ENCODE assay signal across 10 mouse cellular contexts in the genomic region with DNA sequence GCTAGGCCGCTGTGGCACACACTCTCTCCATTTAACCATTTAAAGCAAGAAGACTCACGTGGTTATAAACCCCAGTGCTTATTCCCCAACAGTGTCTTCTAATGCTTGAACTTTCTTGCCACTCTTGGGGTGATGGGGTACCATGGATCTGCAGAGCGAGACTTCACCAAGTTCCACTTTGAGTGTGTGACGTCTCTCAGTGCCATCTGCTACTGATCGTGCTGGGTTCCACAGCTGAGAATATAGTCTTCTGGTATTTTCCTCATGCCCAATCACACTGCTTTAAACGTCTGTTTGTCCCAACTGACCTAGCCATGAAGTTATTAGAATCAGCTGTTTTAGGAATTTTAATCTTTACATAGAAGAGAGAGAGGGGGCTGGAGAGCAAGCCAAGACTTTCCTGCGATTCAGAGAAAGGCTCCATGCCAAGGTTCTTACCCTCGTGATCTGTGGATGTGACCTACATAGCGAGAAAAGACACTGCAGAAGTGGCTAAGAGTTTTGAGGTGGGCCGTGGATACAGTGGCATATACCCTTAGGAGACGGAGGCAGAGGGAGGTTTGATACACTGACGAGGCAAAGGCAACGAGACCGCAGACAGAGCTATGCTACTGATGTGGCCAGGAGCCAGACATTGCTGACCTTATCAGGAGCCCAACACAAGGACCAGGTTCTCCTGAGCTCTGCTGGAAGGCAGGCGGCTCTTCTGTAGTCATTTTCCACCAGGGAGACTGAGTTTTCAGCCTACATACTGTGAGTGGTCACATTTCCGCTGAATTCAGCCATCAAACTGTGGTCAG. TPM values are rescaled to one million over a fixed set of nuclear protein-coding genes. Genes with fewer than 3 reads are reported as not detected.
DNase-seq lines count a peak whose midpoint lies in the region; ATAC-seq and TF ChIP-seq lines count a peak whose summit lies in the region.
"Had no signal": no experiment of that assay in that cellular context is flagged by ENCODE, and none has a peak within 500 bp of the region (broad histone marks: within the 10 kb centered on the region; RNA-seq: fewer than 3 reads in every experiment).

No protein-coding gene starts in this region.

- H3K9me3 ChIP-seq in G1E (replicated peaks), result no peaks in the 10 kb centered on the region
- H3K9me3 ChIP-seq in kidney, embryonic 16.5 days (ENCODE audit: low read length), result no peaks in the 10 kb centered on the region
- H3K9me3 ChIP-seq: neural tube, embryonic 12.5 days had no signal

- 75% methylated on average over 16 of the region's 16 CpGs for WGBS in kidney, embryonic 16.5 days

- DNase-seq in cerebellum, adult 11-12 months, result peak; percentile 76
- DNase-seq in cerebellum, postnatal 4 days (ENCODE audit: low spot score in 2 of 2), result no peak
- DNase-seq in G1E (ENCODE audit: low spot score), result peak; percentile 45
- DNase-seq in thymus, adult 18-20 months, result no peak
- no peak for DNase-seq in layer of hippocampus, postnatal 10 days (ENCODE audit: low spot score in 2 of 2)
- DNase-seq: gastrocnemius, postnatal 36 days had no signal

- H3K27ac ChIP-seq in kidney, embryonic 16.5 days (ENCODE audit: low read length), result no peak overlapping the region
- H3K27ac ChIP-seq: neural tube, embryonic 12.5 days had no signal

- H3K4me3 ChIP-seq in G1E (ENCODE audit: low read depth, low read length), result no peak overlapping the region
- H3K4me3 ChIP-seq in kidney, embryonic 16.5 days (ENCODE audit: low read length), result no peak overlapping the region
- H3K4me3 ChIP-seq: neural tube, embryonic 12.5 days had no signal

- H3K9ac ChIP-seq in kidney, embryonic 16.5 days (replicated peaks; ENCODE audit: low read length), result no peak overlapping the region
- H3K9ac ChIP-seq: neural tube, embryonic 12.5 days had no signal

- peaks cover 69% of the 10 kb centered on the region for H3K4me1 ChIP-seq in G1E (ENCODE audit: insufficient read depth, low read depth, low read length)
- peaks cover 4% of the 10 kb centered on the region; the same call in 1 of the 2 replicates for H3K4me1 ChIP-seq in kidney, embryonic 16.5 days (ENCODE audit: insufficient read depth, low read length)
- H3K4me1 ChIP-seq: neural tube, embryonic 12.5 days had no signal

- no peak for TF ChIP-seq CTCF in G1E (IDR thresholded peaks at IDR 0.05; ENCODE audit: low read depth, low read length)

- no peaks in the 10 kb centered on the region for H3K36me3 ChIP-seq in G1E (replicated peaks)
- H3K36me3 ChIP-seq in kidney, embryonic 16.5 days (ENCODE audit: insufficient read depth, low read length), result no peaks in the 10 kb centered on the region
- H3K36me3 ChIP-seq: neural tube, embryonic 12.5 days had no signal

- ATAC-seq in G1E (ENCODE audit: extremely low read depth, insufficient number of reproducible peaks, low FRiP score, poor library complexity, severe bottlenecking), result peak; percentile 78
- peak; percentile 67 for ATAC-seq in common myeloid progenitor, adult 5-6 weeks (replicated peaks; ENCODE audit: low read depth, poor library complexity, severe bottlenecking)
- peak; percentile 43 to 69 for ATAC-seq in hematopoietic stem cell, adult 5-6 weeks (replicated peaks in 1 of 2; ENCODE audit: insufficient read depth in 1 of 2, low FRiP score in 2 of 2, low TSS enrichment in 1 of 2, low read depth in 1 of 2, poor library complexity in 2 of 2, severe bottlenecking in 2 of 2)
- ATAC-seq in kidney, embryonic 16.5 days (ENCODE audit: low FRiP score, low TSS enrichment), result no peak

- peaks cover 12% of the 10 kb centered on the region for H3K27me3 ChIP-seq in G1E (ENCODE audit: insufficient read depth, low read length)
- H3K27me3 ChIP-seq in kidney, embryonic 16.5 days (ENCODE audit: insufficient read depth, low read length), result no peaks in the 10 kb centered on the region
- H3K27me3 ChIP-seq: neural tube, embryonic 12.5 days had no signal

- no peak overlapping the region for H3K4me2 ChIP-seq in kidney, embryonic 16.5 days (replicated peaks; ENCODE audit: low read depth, low read length)
- H3K4me2 ChIP-seq: neural tube, embryonic 12.5 days had no signal

RNA-seq across cellular contexts. Expression of a gene that starts 10.3 kb away (rescaled TPM):
- total RNA-seq in G1E (2014; fragmentation: Nextera tagmentation), result 21.1 and 29.5 TPM in 2 replicates
- 38.0 and 48.3 TPM in 2 replicates for total RNA-seq in G1E (2017)
- polyA plus RNA-seq in G1E (2012), result 12.1 and 14.4 TPM in 2 replicates
- total RNA-seq in common myeloid progenitor, adult 5-6 weeks (2017), result 52.9 and 59.2 TPM in 2 replicates
- total RNA-seq in hematopoietic stem cell, adult 5-6 weeks (2017), result 44.0 and 54.1 TPM in 2 replicates
- total RNA-seq in layer of hippocampus, postnatal 10 days (2021), result 10 to 100 TPM; 27.9 to 29.7 TPM
- polyA plus RNA-seq in kidney, embryonic 16.5 days (2015; fragmentation: Nextera tagmentation; extraction: Ambion mirVana), result 40.1 and 43.1 TPM in 2 replicates

RNA-seq across cellular contexts. Expression of a gene that starts 21.2 kb away (rescaled TPM):
- total RNA-seq in G1E (2014; fragmentation: Nextera tagmentation) (49.2 and 57.6 TPM in 2 replicates), G1E (2017) (45.2 and 49.2 TPM in 2 replicates)
- polyA plus RNA-seq in G1E (2012), result 6.2 and 7.6 TPM in 2 replicates
- 55.3 and 76.2 TPM in 2 replicates for total RNA-seq in common myeloid progenitor, adult 5-6 weeks (2017)
- total RNA-seq in hematopoietic stem cell, adult 5-6 weeks (2017), result 75.8 and 93.7 TPM in 2 replicates
- 10 to 100 TPM; 55.7 to 57.8 TPM for total RNA-seq in layer of hippocampus, postnatal 10 days (2021)
- 55.0 and 61.9 TPM in 2 replicates for polyA plus RNA-seq in kidney, embryonic 16.5 days (2015; fragmentation: Nextera tagmentation; extraction: Ambion mirVana)

Comparison
In these comparisons a context has a peak if more than half of its experiments do, and no peak if none do; other contexts are left out.
1. DNase-seq: peak in cerebellum, adult 11-12 months (single experiment) and G1E (single experiment); none in cerebellum, postnatal 4 days (0 of 2), thymus, adult 18-20 months (0 of 2) and layer of hippocampus, postnatal 10 days (0 of 2).